Mouse (Mus musculus): ENCODE data around the gene Ube4a.

- peak; percentile 78 for TF ChIP-seq CTCF (IDR thresholded peaks at IDR 0.05; ENCODE audit: low read depth)
- no peak for TF ChIP-seq EP300 (optimal IDR thresholded peaks at IDR 0.05)
Measured at GRCm38 (mm10) chr9:44916196-44916595, 49.2 kb downstream of the Ube4a start.
